Mouse (Mus musculus): Measurements from ENCODE around the gene Myom1.

Gene Myom1

GRCm38 (mm10) chr17:71002081-71002743 lies at the start of gene Myom1:
Gene Myom1, plus strand, starts transcription at chr17:71002633.
- DNase-seq (ENCODE audit: low spot score in 2 of 2), result peak; percentile 98 to 99

DNA sequence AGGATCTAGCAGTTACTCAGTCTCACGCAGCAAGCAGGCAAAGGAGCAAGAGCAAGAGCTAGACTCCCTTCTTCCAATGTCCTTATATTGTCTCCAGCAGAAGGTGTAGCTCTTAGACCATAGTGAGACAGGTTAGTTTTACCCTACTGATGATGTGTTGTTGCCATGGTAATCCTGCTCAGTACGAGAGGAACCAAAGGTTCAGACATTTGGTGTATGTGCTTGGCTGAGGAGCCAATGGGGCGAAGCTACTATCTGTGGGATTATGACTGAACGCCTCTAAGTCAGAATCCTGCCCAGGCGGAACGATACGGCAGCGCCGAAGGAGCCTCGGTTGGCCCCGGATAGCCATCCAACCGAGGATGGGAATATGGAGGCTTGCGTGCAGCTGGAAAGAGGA lies 38.9 kb upstream of the Myom1 start:
- DNase-seq (ENCODE audit: low spot score in 2 of 2), result peak; percentile 78 to 96

DNA sequence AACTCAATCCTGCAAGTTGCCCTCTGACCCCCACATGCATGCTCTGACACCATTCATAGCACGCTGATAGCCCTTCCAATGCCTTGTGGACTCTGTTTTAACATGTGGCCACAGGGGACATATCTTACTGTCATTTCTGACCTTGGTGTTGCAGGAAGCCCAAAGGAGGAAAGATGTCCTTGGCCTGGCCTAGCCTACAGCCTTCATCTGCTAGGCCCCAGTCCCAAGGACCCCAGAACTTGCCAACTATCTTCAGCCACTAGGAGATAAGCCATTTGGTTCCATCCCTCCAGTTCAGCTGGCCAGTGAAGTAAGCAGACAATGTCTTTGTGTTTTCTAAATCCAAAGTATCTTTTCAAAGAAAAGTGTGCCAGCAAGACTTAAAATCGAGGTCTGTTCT lies 37.2 kb upstream of the Myom1 start:
- DNase-seq (ENCODE audit: low spot score in 2 of 2), result no peak

DNA sequence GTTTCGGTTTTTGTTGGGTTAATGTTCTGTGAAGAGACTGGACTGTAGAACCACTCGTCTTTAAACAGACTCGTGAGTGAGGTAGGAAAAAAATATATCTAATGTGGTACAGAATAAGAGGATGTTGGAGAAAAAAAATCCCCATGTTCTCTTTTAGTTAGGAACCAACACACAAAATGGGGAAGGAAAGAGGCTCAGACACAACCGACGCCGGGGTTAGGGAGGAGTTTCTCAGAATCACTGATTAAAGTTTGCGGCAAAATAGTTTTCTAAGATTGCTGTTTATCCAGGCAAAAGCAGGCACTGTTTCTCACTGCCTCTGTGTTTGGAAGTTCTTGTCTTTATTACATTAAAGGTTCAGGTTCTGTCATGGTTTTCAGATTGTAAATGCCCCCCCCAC lies 36.3 kb upstream of the Myom1 start:
- DNase-seq (ENCODE audit: low spot score in 2 of 2), result no peak

GRCm38 (mm10) chr17:70967191-70967590 lies 35.2 kb upstream of the Myom1 start:
- no peak for DNase-seq (ENCODE audit: low spot score in 2 of 2)

DNA sequence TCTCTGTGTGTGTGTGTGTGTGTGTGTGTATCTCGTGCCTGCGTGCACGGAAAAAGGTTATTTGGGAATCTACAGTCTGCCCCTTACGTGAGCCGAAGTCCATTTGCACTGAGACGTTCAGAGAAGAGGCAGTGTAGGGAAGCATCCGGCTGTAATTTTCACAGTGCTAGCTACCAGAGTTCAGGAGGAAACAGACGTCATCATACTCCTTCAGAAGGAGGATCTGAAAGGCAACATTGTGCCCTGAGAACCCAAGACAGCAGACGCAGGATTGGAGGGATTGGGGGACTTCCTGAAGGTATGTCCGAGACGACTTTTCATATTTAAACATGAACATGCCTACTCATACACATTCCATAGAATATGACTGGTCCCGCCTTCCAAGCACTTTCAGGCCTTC lies 34.8 kb upstream of the Myom1 start:
- no peak for DNase-seq (ENCODE audit: low spot score in 2 of 2)

GRCm38 (mm10) chr17:70968606-70969191 lies 33.7 kb upstream of the Myom1 start:
- DNase-seq (ENCODE audit: low spot score in 2 of 2), result no peak

- no peak for DNase-seq (ENCODE audit: low spot score in 2 of 2)
Observed at GRCm38 (mm10) chr17:70971206-70971605, 31.2 kb upstream of the Myom1 start.

DNA sequence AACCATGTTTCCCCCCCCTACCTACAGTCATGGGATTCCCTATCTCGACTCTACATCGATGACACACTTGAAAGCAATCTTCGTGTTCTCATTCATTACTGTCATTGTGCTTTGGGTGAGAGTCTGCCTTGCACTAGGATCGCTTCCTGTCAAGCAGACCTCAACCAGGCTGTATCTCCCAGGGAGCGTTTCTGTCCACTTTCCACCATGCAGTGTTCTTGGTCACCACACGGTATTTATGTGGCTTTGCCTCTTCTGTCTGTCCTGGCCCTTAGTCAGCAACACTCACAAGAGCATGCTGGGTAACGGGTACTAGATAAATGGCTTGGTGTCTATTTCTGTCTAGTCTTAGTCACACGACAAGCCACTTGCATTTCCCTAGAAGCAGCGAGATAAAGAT lies 29.0 kb upstream of the Myom1 start:
- no peak for DNase-seq (ENCODE audit: low spot score in 2 of 2)

GRCm38 (mm10) chr17:70974065-70974464 lies 28.4 kb upstream of the Myom1 start:
- DNase-seq (ENCODE audit: low spot score in 2 of 2), result peak in 1 of 2 experiments; percentile 47

DNA sequence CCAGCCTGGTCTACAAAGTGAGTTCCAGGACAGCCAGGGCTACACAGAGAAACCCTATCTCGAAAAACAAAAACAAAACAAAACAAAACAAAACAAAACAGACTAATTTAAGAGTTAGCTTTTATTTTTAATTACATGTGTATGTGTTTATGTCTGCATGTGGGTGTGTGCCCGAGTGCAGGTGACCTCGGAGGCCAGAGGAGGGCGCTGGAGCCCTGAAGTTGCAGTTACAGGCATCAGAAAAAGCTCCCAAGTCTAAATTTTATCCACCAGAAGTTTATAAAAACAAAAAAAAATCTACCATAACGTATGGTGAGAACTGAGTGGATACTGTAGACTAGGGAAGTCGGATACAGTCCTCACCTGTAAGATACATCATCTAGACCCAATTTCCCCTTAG lies 24.6 kb upstream of the Myom1 start:
- peak in 1 of 2 experiments; percentile 50 for DNase-seq (ENCODE audit: low spot score in 2 of 2)

GRCm38 (mm10) chr17:70979345-70980223 lies 22.8 kb upstream of the Myom1 start:
- DNase-seq (ENCODE audit: low spot score in 2 of 2), result no peak

DNA sequence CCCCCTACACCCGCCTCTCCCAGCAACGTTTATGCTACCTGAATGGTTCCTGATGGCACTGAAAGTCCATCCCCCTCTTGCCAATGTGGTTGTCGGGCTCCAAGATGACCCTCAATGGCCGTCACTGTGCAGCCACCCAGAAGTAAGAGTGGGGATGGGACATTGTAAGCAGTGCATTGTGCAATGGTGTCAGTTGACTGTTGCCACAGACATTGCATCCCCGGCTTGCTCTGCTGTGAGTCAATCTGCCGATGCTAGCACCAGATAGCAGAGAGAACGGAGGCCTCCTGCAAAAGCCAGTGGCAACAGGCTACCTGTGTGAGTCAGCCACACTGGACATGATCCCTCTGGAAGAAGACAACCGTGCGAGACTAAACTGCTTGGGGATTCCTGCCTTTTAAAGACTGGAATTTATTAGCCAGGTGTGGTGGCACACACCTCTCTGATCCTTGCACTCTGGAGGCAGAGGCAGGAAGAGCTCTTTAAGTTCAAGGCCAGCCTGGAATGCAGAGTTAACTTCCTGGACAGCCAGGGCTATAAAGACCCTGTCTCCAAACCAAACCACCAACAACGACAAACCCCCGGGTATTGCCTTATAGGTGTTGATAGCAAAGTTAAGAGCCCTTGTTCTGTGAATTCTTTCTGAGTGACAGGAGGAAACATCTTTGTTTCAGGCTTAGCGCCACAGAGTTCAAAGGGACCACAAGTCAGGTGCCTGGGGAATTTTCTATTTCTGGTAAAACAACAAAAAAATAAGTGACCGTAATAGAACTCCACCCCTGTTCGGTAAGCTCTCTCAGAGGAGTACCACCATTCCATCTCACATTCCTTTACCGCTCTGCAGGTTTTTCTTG lies 16.7 kb upstream of the Myom1 start:
- DNase-seq (ENCODE audit: low spot score in 2 of 2), result no peak

DNA sequence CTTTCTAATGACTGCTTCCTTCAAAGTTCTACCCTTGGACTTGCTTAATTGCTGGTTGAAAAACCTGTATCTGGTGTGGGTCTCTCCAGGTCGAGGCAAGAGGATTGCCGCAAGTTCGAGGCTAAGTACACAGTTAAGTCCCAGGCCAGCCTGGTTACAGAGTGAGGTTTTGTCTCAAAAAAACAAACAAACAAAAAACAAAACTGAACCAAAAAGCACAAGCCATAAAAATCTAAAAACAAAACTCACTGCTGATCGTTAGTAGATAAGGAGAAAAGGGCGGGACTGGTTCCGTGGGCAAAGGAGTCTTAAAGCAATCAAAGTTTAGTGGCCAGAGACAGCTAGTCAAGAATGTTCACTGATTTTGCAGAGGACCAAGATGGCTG lies 16.1 kb upstream of the Myom1 start:
- DNase-seq (ENCODE audit: low spot score in 2 of 2), result no peak

- DNase-seq (ENCODE audit: low spot score in 2 of 2), result no peak
Observed at GRCm38 (mm10) chr17:70986831-70987660, 15.4 kb upstream of the Myom1 start.

GRCm38 (mm10) chr17:70988337-70988767 lies 14.1 kb upstream of the Myom1 start:
- DNase-seq (ENCODE audit: low spot score in 2 of 2), result no peak

DNA sequence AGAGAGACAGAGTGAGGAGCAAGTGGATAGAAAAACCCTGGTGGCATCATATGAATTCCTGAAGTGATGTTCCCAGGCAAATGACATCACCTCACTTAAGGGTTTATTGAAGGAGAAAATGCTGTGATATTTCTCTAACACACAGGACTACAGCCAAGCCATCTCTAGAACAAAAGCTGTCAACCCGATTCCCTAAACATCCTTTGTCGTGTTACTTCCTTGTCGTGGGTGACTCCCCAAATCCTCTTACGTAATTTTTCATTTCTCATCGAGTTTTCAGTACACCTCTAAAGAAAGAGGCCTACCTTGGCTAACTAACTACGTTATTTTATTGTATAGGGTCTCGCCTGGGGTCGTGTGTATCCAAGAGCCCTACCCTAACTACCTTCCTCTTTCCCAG lies 13.0 kb upstream of the Myom1 start:
- DNase-seq (ENCODE audit: low spot score in 2 of 2), result no peak

GRCm38 (mm10) chr17:70989991-70990390 lies 12.4 kb upstream of the Myom1 start:
- DNase-seq (ENCODE audit: low spot score in 2 of 2), result peak in 1 of 2 experiments; percentile 67

DNA sequence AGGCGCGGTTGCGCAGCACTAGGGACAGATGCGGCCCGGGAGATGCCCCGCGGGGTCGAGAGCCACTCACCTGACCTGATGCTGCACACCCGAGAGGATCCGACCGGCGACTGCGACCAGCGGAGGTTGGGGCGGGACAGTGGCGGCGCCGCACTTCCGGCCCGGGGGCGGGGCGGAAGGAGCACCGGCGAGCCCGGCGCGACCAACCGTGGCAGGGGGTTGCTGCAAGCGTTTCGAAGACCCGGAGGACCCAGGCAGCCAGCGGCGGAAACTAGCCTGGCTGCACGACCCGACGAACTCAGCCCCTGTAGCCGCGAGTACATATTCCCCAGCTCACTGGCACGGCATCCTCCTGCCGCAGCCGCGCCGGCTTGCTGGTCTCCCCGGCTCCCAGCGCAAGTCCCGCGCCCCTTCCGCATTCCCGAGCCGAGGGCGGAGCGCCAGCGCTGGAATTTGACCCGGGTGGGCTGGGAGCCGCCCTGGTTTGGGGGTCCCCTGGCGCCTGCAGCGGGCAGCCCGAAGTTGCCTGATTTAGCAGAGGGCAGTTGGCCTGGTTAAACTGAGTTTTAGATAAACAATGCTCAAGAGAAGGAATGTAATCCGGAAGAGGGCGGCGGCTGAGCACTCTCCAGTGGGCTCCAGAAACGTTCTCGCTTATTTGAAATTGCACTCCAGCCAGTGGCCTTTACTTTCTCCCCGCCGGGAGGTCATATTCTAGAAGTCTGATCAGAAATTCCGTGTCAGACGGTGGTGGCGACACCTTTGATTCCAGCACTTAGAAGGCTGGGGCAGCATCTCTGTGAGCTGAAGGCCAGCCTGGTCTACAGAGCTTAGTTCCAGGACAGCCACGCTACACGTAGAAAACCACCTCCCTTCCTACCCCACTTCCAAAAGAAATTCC lies 11.8 kb upstream of the Myom1 start:
- DNase-seq (ENCODE audit: low spot score in 2 of 2), result peak; percentile 83 to 91
